Mouse (Mus musculus): ENCODE data around the gene Pitx3. TPM values are rescaled to one million over a fixed set of nuclear protein-coding genes. Genes with fewer than 3 reads are reported as not detected.

Pitx3 gene
- polyA plus RNA-seq, 1 experiment from 2014 or later = 0.82 TPM

DNA sequence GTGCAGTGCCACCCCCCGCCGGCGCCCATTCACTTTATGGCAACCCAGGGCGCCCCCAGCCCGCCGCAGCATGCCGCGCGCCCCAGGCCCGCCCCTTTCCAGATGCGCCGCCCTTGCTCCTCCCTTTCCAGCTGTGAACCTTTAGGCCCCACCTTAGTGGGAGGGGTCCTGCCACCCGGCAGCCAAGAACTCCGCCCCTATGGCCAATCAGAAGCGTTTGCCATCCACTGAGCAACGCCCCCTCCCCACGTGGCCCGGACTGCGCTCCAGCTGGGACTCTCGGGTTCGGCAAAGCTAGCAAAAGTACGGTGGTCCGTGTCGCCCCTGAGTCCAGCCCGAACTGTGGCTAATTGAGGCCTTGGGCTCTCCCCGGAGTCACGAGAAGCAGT lies 240 bp upstream of the Pitx3 start:
- ATAC-seq (ENCODE audit: insufficient read depth) (peak; percentile 64), DNase-seq (peak; percentile 96)
- Histone ChIP-seq H3K4me3 (ENCODE audit: low read depth, low read length) (peak overlapping the region; percentile 58), H3K9me3 (ENCODE audit: low read depth, low read length) (no peaks in the 10 kb centered on the region), H3K4me2 (peak overlapping the region; percentile 99), H3K9ac (peak overlapping the region; percentile 21), H3K27ac (ENCODE audit: low read depth) (no peak overlapping the region), H3K27me3 (ENCODE audit: insufficient read depth, low read length) (peaks cover 68% of the 10 kb centered on the region), H3K4me1 (ENCODE audit: insufficient read depth) (peaks cover 9% of the 10 kb centered on the region; the same call in 1 of the 2 replicates), H3K36me3 (ENCODE audit: insufficient read depth) (no peaks in the 10 kb centered on the region)
- no peak for TF ChIP-seq CTCF (IDR thresholded peaks at IDR 0.05; ENCODE audit: low read depth)
- WGBS = 0% methylated on average over 23 of the region's 27 CpGs

DNA sequence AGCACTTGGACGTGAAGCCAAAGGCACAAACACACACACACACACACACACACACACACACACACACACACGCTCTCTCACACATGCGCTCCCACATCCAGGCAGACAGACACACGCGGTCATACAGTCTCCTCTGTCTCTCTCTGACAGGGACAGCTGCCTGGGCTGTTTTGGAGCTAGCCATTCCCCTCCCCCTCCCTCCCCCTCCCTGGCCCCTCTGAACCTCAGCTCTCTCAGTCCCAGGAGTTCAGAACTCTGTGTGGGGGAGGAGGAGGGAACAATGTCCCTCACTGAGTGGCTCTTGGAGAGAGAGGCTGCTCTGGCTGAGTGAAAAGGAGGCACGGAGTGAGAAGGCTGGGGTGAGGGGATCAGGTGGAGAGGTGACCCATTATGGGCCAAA lies 7.0 kb downstream of the Pitx3 start:
- H3K4me1 ChIP-seq (ENCODE audit: insufficient read depth) = peaks cover 16% of the 10 kb centered on the region
- peak; percentile 45 for ATAC-seq (ENCODE audit: insufficient read depth)
- no peaks in the 10 kb centered on the region for H3K9me3 ChIP-seq (ENCODE audit: low read depth, low read length)
- WGBS = 10% methylated on average over 6 of the region's 6 CpGs
- peak; percentile 48 for DNase-seq
- no peak overlapping the region for H3K4me3 ChIP-seq (ENCODE audit: low read depth, low read length)
- TF ChIP-seq CTCF (IDR thresholded peaks at IDR 0.05; ENCODE audit: low read depth) = no peak
- H3K27ac ChIP-seq (ENCODE audit: low read depth) = no peak overlapping the region
- no peaks in the 10 kb centered on the region for H3K36me3 ChIP-seq (ENCODE audit: insufficient read depth)
- H3K27me3 ChIP-seq (ENCODE audit: insufficient read depth, low read length) = peaks cover 55% of the 10 kb centered on the region
- H3K4me2 ChIP-seq = no peak overlapping the region
- H3K9ac ChIP-seq = 0 out of 2 replicates have a peak overlapping the region, but pooled peaks have one; percentile 6

DNA sequence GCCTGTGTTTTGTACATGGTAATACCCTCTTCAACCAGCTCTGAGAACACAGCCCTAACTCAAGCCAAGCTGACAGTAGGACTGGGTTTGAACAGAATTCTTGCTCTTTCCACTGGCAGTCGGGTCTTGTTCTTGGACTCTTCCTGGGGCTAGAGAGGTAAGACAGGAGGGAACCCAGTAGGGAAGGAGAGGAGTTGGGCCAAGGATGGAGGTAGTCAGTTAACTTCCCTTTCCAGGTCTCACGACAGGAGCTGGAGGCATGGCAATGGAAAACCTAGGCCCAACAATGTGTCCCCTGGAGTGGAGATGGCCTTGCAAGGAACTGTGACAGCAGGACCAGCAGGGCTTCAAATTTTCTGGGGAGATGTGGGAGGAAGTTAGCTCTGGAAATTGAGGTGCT lies 7.8 kb downstream of the Pitx3 start:
- Histone ChIP-seq H3K4me2 (no peak overlapping the region), H3K4me1 (ENCODE audit: insufficient read depth) (peaks cover 16% of the 10 kb centered on the region), H3K27me3 (ENCODE audit: insufficient read depth, low read length) (peaks cover 55% of the 10 kb centered on the region), H3K36me3 (ENCODE audit: insufficient read depth) (no peaks in the 10 kb centered on the region), H3K4me3 (ENCODE audit: low read depth, low read length) (no peak overlapping the region), H3K9ac (no peak overlapping the region), H3K27ac (ENCODE audit: low read depth) (no peak overlapping the region), H3K9me3 (ENCODE audit: low read depth, low read length) (no peaks in the 10 kb centered on the region)
- DNase-seq = no peak
- no peak for TF ChIP-seq CTCF (IDR thresholded peaks at IDR 0.05; ENCODE audit: low read depth)
- WGBS = 70% methylated on average over 2 of the region's 2 CpGs
- ATAC-seq (ENCODE audit: insufficient read depth) = no peak

DNA sequence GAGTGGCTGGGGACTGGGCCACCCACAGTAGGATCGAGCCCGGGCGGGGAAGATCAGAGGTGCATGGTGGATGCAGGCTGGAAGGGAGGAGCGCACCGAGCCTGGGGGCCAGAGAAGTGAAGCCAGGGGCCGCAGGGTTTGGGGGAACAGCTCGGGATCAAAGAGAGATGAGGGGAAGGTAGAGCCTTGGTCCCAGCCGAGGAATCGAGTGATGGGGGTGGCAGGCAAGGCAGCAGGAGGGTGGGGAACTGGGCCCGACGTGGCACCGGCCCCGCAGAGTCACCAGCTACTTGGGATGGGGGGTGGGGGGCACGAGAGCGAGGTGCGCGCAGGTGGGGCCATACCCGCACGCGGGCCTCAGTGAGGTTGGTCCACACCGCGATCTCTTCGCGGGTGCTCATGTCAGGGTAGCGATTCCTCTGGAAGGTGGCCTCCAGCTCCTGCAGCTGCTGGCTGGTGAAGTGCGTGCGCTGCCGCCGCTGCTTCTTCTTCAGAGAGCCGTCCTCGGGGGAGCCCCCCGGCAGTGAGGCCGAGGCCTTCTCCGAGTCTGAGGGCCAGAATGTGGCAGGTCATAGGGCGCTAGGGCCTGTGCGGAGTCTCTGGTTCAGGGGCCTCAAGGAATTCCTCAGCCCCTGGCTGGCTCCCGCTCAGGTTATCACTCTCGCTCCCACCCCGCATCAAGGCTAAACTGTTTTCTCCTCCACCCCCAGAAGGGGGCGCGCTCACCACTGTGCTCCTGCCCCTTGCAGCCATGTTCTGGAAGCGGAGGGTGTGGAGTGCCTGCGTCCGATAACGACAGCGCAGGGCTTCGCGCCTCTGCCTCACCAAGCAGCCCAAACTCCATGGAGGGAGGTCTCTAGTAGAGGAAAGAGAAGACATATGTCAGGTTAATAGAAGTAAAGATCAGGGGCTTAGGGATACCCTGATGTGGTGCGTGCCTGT lies 11.2 kb downstream of the Pitx3 start:
- Histone ChIP-seq H3K4me1 (ENCODE audit: insufficient read depth) (peaks cover 16% of the 10 kb centered on the region), H3K4me3 (ENCODE audit: low read depth, low read length) (peak overlapping the region; percentile 56), H3K4me2 (peak overlapping the region; percentile 100), H3K9ac (peak overlapping the region; percentile 44; the same call in 1 of the 2 replicates), H3K9me3 (ENCODE audit: low read depth, low read length) (no peaks in the 10 kb centered on the region), H3K27ac (ENCODE audit: low read depth) (no peak overlapping the region), H3K36me3 (ENCODE audit: insufficient read depth) (no peaks in the 10 kb centered on the region), H3K27me3 (ENCODE audit: insufficient read depth, low read length) (peaks cover 69% of the 10 kb centered on the region)
- peak; percentile 23; the same call in 1 of the 2 replicates for ATAC-seq (ENCODE audit: insufficient read depth)
- WGBS = 3% methylated on average over 49 of the region's 49 CpGs
- peak; percentile 78 for DNase-seq
- TF ChIP-seq CTCF (IDR thresholded peaks at IDR 0.05; ENCODE audit: low read depth) = peak; percentile 86

DNA sequence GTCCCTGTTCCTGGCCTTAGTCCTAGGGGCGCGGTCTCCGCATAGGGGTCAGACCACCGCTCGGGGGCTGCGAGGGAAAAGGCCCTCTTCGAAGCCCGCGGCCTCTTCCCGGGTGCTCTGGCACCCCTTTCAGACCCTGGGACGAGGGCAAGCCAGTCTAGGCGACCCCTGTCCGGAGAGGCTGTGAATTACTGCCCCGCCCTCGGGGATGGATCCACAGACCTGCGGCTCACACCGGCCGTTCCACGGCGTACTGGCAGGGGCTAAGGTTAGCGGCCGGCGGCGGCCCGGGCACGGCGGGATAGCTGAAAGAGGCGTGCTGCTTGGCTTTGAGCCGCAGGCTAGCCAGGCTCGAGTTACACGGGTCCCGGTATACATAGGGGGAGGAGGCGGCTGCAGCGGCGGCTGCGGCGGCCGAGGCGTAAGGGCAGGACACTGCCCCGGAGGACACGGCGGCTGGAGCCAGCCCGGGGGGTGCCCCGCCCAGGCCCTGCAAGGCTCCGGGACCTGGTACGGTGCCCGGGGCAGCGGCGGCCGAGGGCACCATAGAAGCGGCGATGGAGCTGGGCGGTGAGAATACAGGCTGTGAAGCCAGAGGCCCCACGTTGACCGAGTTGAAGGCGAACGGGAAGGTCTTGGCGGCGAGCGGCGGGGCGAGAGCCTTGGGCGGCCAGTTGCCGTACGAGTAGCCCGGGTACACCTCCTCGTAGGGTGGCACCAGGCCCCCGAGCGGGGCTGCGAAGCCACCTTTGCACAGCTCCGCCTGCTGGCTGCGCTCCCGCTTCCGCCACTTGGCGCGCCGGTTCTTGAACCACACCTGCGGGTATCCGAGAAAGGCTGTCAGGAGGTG lies 12.1 kb downstream of the Pitx3 start:
- H3K27ac ChIP-seq (ENCODE audit: low read depth) = no peak overlapping the region
- peak overlapping the region; percentile 44 for H3K9ac ChIP-seq
- H3K4me3 ChIP-seq (ENCODE audit: low read depth, low read length) = peak overlapping the region; percentile 56
- under 1% methylated on average over 77 of the region's 79 CpGs for WGBS
- H3K36me3 ChIP-seq (ENCODE audit: insufficient read depth) = no peaks in the 10 kb centered on the region
- no peaks in the 10 kb centered on the region for H3K9me3 ChIP-seq (ENCODE audit: low read depth, low read length)
- peaks cover 73% of the 10 kb centered on the region for H3K27me3 ChIP-seq (ENCODE audit: insufficient read depth, low read length)
- H3K4me2 ChIP-seq = peak overlapping the region; percentile 100
- DNase-seq = peak; percentile 70
- peak; percentile 56 for TF ChIP-seq CTCF (IDR thresholded peaks at IDR 0.05; ENCODE audit: low read depth)
- H3K4me1 ChIP-seq (ENCODE audit: insufficient read depth) = peaks cover 12% of the 10 kb centered on the region
- ATAC-seq (ENCODE audit: insufficient read depth) = peak; percentile 67

DNA sequence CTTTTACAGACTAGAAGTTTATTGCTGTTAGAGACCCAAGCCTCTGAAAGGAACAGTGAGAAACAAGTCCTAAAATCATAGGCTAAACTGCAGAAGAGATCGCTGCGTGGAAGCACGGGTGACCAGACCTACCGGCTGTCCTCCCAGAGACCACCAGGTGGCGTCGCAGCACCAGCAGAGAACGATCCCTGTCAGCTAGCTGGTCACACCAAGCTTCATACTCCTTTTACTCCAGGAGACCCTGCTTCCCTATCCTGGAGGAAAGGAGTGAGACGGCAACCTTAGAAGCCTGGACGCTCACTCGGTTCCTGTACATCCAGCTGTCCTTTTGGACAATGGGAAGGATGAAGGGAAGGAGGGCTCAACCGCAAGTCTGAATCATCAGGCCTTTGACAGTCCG lies 12.8 kb downstream of the Pitx3 start:
- Histone ChIP-seq H3K4me3 (ENCODE audit: low read depth, low read length) (peak overlapping the region; percentile 56), H3K27ac (ENCODE audit: low read depth) (no peak overlapping the region), H3K4me2 (peak overlapping the region; percentile 100), H3K9ac (no peak overlapping the region), H3K36me3 (ENCODE audit: insufficient read depth) (no peaks in the 10 kb centered on the region), H3K9me3 (ENCODE audit: low read depth, low read length) (no peaks in the 10 kb centered on the region), H3K27me3 (ENCODE audit: insufficient read depth, low read length) (peaks cover 76% of the 10 kb centered on the region), H3K4me1 (ENCODE audit: insufficient read depth) (peaks cover 8% of the 10 kb centered on the region; the same call in 1 of the 2 replicates)
- under 1% methylated on average over 12 of the region's 12 CpGs for WGBS
- peak; percentile 99 for TF ChIP-seq CTCF (IDR thresholded peaks at IDR 0.05; ENCODE audit: low read depth)
- DNase-seq (peak; percentile 96), ATAC-seq (ENCODE audit: insufficient read depth) (peak; percentile 61)

All from lung, embryonic 14.5 days (tissue).